Mouse (Mus musculus) spleen, postnatal 14 days (tissue): ENCODE results near the gene Vps53.
"Not testable (repeated sequence)": the region's sequence is repeated elsewhere in the genome, so short reads cannot be mapped to it uniquely, and the experiment has no call there.

Source experiments
- DNase-seq, 2 experiments: peaks; one replicate each; pipeline ENCODE4 v3.0.0; 2021 to 2022; ENCODE audit warnings: low spot score in 2 of 2

The Vps53 gene

GRCm38 (mm10) chr11:76019879-76020278 lies 159.6 kb downstream of the Vps53 start:
- DNase-seq, result no peak

GRCm38 (mm10) chr11:76015814-76016213 lies 163.6 kb downstream of the Vps53 start:
- no peak for DNase-seq

- no peak for DNase-seq
Observed at GRCm38 (mm10) chr11:76015251-76015650, 164.2 kb downstream of the Vps53 start.

DNA sequence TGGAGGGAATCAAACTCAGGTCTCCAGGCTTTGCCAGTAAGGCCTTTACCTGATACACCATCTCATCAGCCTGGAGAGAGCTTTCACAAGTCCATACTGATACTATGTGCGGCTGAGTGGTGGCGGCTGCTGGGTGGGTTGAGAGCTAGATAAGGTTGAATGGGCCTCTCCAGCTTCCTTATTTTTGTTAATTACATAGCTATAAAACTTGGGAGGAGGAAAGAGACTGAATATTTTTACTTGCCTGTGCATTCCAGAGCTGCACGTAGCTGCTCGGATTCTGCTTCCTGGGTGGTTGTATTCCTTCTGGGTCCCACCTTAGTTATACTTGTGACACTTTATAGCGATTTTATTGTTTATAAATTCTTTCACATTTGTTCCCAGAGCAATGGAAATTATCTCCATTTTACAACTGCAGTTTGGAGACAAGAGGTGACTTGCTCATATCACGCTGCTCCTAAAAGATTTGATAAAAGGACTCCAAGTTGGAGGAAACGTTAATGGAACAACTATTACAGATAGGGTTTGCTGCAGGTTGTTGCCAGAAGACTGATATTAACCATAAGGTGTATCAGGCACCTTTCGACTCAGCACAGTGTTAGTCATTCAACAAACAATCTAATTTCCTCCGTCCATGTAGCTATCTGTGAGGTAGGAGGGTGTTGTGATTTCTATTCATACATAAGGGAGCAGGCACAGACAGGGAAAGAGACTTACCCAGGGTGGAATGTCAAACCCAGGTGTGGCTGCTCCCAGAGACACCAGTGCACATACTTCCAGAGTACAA lies 168.4 kb downstream of the Vps53 start:
- no peak for DNase-seq

- no peak for DNase-seq
Observed at GRCm38 (mm10) chr11:76009101-76009500, 170.3 kb downstream of the Vps53 start.

GRCm38 (mm10) chr11:76008162-76008561 lies 171.3 kb downstream of the Vps53 start:
- no peak for DNase-seq

DNA sequence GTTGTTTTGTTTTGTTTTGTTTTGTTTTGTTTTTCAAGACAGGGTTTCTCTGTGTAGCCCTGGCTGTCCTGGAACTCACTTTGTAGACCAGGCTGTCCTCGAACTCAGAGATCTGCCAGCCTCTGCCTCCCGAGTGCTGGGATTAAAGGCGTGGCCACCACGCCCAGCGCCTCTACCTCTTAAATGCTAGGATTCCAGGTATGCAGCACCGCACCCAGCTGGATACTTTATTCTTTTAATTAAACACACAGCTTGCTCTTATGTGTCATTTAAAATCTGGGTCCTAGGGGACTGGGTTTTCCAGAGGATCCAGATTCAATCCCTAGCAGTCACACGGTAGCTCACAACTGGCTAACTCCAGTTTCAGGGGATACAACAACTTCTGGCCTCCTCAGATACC lies 175.2 kb downstream of the Vps53 start:
- DNase-seq, result not testable (repeated sequence)

DNA sequence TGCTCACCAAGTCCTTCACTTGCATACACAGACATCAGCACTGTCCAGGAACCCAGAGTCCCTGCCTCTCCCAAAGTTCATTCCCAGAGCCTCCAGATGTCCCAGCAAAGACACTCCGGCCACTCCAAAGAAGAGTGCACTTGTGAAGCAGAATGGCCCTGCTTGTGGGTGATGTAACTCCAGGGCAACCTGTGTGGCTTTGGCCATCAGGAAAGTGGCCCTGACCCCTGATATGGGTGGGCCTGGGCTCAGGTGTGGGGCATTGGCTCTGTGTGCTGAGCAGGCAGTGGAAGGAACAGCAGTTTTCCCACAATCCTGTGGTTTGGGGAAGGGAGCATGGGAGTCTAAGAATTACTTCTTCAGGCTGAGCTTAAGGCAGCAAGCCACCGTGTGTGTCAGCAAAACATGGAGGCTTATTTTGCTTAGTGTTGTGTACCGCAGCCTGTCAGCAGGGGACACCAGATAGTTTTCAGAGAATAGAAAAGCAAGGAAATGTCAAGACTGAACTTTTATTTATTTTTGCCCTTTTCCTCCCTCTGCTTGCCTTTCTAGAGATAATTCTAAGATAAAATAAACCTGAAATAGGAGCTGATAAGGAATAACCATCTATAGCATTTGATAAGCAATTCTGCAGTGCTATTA lies 178.1 kb downstream of the Vps53 start:
- DNase-seq, result no peak

DNA sequence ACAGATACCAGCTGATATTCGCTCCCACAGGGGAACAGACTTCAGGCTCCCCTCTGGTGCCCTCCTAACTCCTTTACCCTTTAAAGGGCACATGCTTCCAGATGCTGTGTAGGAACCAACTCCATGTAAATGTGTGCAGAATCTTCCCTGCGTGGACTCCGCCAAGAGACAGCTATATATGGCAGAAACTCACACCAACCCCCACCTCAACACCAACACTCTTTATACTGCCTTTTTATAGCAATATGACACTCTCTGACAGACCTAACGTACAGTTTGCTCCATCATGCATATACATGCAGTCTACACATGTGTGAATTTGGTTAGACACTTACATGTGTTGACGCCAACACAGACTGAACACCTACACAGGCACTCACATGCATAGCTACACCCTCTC lies 178.7 kb downstream of the Vps53 start:
- DNase-seq, result no peak

DNA sequence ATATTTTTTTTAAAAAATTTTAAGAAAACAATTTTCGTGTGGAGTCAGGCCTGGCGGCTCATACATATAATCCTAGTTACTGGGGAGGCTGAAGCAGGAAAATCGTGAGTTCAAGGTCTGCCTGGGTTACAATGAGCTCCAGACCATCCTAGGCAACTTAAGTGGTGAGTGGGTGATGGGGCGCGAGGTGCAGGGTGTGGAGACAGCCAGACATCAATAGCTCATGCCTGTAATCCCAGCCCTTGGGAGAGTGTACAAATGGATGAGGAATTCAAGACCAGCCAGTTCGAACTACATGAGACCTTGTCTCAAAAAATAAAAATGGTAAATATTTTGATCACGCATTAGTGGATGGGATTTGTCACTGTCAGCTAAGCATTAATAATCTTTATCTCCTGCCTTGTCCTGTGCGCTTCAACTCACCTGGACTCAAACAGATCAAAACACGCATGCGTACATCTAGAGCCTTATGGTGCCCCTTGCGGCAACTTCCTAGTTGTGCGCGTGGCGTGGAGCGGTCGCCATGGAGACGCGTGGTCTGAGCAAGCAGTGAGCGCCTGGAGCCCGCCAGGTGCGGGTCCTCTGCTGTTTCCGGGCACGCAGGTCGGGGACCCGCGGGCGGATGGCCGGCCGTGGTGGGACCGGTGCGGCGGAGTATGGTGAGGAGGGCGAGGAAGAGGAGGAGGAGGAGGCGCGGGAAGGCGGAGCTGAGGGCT lies 179.8 kb downstream of the Vps53 start, which contains the start of gene 1700016K19Rik:
1700016K19Rik (plus strand) TSS at position 473 of the 716 bp plus-strand sequence.
- DNase-seq, result peak; percentile 63 to 77
